Mouse (Mus musculus) spleen, adult 18-20 months (tissue): ENCODE measurements around the gene Dnajc14.

Source experiments
- DNase-seq, 2 experiments: peaks; one replicate each; pipeline ENCODE4 v3.0.0; 2022; ENCODE audit warnings: mixed read lengths in 2 of 2

Gene Dnajc14

GRCm38 (mm10) chr10:128803771-128804270 is at the start of gene Dnajc14:
Gene Dnajc14 (plus strand): TSS chr10:128804062.
- DNase-seq, result peak in 1 of 2 experiments; percentile 13

DNA sequence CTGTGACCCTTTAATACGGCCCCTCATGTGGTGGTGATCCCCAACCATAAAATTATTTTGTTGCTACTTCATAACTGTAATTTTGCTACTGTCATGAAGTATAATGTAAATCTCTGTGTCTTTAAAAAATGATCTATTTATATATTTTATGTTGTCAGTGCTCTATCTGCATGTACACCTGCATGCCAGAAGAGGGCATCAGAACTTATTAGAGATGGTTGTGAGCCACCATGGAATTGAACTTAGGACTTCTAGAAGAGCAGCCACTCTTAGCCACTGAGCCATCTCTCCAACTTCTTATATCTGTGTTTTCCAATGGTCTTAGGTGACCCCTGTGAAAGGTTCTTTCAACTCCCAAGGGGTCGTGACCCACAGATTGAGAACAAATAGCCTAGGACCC is 31.0 kb upstream of the Dnajc14 start:
- DNase-seq, result no peak

DNA sequence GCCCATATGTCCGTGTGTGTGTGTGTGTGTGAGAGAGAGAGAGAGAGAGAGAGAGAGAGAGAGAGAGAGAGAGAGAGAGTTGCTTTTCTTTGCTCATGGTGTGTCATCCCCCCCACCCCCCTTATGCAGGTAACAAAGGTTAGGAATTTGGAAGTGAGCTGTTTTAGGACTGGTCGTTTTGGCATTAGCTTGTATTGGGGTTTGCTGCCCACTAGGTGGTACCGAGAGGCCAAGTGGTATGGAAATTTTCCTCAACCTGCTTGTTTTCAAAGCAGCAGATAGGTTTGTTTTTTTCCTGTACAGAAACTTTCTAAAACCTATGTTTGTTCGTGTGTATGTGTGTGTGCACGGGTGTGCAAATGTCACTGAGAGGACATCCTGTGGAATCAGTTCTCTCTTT is 30.2 kb upstream of the Dnajc14 start:
- no peak for DNase-seq

- DNase-seq, result no peak
Measured at GRCm38 (mm10) chr10:128778441-128778840, 25.4 kb upstream of the Dnajc14 start.

DNA sequence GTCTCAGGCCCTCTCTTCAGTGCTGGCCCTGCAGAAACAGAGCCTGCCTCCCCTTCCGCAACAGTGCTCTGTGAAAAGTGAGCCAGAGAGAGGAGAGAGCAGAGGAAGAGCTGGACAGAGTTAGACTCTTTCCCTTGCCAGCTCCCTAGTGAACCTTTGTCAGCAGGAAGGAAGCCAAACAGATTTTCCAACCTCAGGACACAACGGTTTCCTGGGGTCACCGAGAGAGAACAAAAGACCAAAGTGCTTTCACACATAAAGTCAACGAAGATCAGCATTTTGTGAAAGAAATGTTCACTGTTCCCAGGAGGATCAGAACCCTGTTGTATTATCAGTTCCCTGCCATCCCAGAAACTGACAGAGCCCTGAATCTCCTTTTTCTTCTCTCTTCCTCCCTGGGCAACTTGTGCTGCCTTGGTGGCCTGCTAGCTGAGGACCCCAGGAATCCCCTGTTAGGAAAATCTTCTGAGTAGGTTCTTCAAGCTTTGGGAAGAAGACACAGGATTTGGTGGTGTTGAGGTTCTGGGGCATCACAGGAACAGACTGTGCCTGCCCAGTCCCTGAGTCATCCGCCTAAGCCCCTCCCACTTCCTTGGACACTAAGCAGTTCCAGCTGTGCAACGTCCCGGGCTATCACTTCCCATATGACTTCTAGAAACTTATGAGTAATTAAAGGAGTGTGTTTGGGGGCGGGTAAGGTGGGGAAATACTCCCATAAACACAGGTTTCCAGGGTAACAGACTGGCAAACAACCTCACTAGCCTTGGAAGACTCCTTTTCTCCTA is 24.7 kb upstream of the Dnajc14 start:
- peak; percentile 14 to 27 for DNase-seq

DNA sequence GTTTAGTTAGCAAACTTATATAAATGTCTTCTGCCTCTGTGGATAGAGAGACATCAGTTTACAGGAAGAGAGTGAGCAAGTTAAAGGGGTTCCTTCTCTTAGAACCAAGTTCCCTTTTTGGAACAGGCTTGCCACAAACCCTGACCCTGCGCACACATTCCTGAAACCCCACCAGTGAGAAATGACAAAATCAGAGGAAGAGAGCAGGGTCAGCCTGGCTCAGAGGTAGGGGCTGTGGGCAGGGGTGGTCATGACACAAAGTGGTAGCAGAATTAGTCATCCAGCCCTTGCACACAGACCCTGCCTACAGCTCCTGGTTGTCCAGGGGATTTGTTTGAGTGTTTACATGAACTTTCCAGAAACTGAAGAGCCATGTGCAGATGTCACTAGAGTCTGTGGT is 23.7 kb upstream of the Dnajc14 start:
- DNase-seq, result no peak

GRCm38 (mm10) chr10:128790398-128791124 is 13.3 kb upstream of the Dnajc14 start, which contains the start of gene Mmp19:
Gene Mmp19 (plus strand): TSS chr10:128790910.
- DNase-seq, result no peak

- no peak for DNase-seq
Measured at GRCm38 (mm10) chr10:128792041-128792440, 11.8 kb upstream of the Dnajc14 start.

DNA sequence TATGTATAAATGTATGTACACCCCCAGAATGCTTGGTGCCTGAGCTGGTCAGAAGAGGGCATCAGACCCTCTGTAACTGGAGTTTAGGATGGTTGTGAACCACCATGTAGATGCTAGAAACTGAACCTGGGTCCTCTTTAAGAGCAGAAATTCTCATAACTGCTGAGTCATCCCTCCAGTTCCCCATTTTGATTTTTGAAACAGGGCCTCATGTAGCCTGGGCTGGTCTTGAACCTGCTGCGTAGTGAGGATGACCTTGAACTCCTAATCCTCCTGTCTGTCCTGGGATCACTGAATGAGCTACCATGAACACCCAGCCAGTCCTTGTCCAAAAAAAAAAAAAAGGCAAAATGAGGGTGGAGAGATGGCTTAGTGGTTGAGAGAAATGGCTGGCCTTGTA is 10.6 kb upstream of the Dnajc14 start:
- no peak for DNase-seq

GRCm38 (mm10) chr10:128794391-128794790 is 9.5 kb upstream of the Dnajc14 start:
- no peak for DNase-seq

DNA sequence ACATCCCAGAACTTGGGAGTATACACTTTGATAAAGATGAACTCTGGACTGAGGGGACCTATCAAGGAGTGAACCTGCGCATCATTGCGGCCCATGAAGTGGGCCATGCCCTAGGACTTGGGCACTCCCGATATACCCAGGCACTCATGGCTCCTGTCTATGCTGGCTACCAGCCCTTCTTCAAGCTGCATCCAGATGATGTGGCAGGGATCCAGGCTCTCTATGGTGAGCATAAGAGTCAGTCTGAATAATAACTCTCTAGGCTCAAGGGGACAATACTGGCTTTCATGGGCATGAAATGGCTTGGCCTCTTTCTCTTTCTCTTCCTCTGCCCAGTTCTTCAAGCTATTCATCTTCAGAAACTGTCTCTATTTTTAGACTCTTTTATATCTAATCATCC is 8.3 kb upstream of the Dnajc14 start:
- no peak for DNase-seq

DNA sequence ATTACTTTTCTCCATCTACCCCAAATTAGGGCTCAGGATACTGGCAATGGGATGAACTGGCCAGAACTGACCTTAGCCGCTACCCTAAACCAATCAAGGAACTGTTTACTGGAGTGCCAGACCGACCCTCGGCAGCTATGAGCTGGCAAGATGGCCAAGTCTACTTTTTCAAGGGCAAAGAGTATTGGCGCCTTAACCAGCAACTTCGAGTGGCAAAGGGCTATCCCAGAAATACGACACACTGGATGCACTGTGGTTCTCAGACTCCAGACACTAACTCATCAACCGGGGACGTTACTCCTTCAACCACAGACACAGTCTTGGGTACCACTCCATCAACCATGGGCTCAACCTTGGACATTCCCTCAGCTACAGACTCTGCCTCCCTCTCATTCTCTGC is 5.2 kb upstream of the Dnajc14 start:
- no peak for DNase-seq

- no peak for DNase-seq
Measured at GRCm38 (mm10) chr10:128801981-128802495, 1.8 kb upstream of the Dnajc14 start.

GRCm38 (mm10) chr10:128802956-128803355 is 906 bp upstream of the Dnajc14 start:
- DNase-seq, result no peak

DNA sequence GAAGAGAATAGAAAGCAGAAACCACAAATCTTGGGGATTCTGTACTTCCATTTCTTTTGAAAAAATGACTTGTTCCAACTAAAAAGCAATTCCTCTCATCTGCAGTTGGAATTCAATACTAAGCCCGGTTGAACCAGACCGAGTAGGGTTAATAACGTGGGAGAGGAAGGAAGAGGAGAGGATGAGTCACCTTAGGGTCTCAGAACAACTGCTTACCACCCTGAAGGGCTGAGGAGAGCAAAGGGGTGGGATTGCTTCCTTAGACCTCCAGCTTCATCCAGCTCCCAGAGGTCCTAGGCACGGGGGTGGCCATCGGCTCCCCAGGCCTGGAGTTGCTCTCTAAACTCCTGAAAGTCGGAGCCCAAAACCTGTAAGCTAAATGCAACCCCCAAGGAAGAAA is 501 bp upstream of the Dnajc14 start:
- no peak for DNase-seq

GRCm38 (mm10) chr10:128804271-128805091 is 619 bp downstream of the Dnajc14 start, which contains the start of gene Tmem198b:
Gene Tmem198b (minus strand): TSS chr10:128804370.
- peak; percentile 52 to 60 for DNase-seq

DNA sequence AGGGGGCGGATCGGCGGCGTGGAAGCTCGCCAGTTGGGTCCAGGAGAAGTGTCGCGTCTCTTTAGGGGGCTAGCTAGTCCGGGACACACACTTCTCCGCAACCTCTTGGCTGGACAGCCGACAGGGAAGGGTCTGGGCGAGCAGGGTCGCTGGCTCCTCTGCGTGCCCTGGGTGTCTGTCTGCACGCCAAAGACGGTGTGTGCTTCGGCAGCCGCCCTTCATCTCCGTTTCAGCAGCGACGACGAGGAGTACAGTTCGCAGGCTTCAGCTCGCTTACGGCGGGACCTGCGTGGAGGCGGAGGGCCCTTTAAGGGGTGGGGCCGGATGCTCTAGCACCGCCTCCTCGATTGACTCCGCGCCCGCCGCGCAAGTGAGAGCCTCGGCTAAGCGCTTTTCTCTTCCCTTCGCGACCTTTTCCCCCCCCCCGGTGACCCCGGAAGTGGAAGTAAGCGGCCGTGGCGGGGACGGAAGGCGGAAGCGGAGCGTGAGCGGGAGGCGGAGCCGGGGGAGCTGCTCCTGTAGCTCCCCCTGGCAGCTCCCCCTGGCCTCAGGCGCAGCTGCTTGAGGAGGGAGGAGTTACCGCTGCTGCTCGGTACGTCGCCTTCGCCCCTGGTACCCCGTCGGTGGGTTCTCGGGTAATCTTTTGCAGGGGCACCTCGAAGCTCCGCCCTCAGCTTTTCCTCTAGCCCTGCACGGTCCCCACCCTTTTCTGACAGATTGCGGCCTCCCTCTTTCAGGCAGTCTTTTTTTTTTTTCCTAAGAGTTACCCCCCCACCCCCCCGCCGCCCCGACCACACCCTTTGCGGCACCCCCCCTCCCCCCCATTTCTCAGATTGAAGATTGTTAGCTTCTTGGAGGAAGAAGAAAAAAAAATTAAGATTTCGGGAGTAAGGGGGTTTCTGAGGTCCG is 1.5 kb downstream of the Dnajc14 start:
- peak; percentile 91 to 93 for DNase-seq

- DNase-seq, result no peak
Measured at GRCm38 (mm10) chr10:128806086-128806485, 2.2 kb downstream of the Dnajc14 start.

GRCm38 (mm10) chr10:128807018-128807417 is 3.2 kb downstream of the Dnajc14 start:
- DNase-seq, result no peak

DNA sequence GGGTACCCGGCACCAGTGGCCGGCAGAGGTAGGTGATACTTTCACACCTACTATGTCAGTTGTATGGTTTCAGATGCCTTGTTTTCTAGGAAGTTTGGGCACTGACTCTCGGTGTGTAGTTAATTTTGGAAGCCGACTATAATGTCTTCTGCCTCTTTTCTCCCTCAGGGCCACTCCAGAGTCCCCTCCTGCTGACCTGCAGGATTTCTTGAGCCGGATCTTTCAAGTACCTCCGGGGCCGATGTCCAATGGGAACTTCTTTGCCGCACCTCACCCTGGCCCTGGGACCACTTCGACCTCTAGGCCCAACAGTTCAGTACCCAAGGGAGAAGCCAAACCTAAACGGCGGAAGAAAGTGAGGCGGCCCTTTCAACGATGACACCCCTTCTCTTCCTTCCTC is 13.2 kb downstream of the Dnajc14 start, which contains the start of gene Sarnp:
TSS of gene Sarnp (plus strand) at position 301 of the 400 bp plus-strand sequence.
- DNase-seq, result no peak

- no peak for DNase-seq
Measured at GRCm38 (mm10) chr10:128820217-128820616, 16.4 kb downstream of the Dnajc14 start.
